Mouse (Mus musculus) CH12.LX (cell line): Measurements from ENCODE around the gene Zbtb8b. TPM values are rescaled to one million over a fixed set of nuclear protein-coding genes. Genes with fewer than 3 reads are reported as not detected.

ENCODE experiments used
- DNase-seq: peaks from one replicate; pipeline ENCODE4 v3.0.0-alpha.2; 2013; ENCODE audit errors: extremely low read depth
- H3K27ac ChIP-seq: 2 replicates; pipeline ENCODE4 v1.5.1; 2012; ENCODE audit warnings: low read depth, mild to moderate bottlenecking, control low read depth, moderate library complexity; ENCODE audit not compliant: insufficient read depth
- H3K27me3 ChIP-seq: replicated peaks from 2 replicates; pipeline ENCODE3; 2012; ENCODE audit warnings: inconsistent platforms
- H3K36me3 ChIP-seq, 2 experiments: replicated peaks in 1 of 2; 2 replicates each; pipeline versions ENCODE3 to v1.6.1; 2012; ENCODE audit warnings: inconsistent platforms in 1 of 2, low read length in 1 of 2, mild to moderate bottlenecking in 1 of 2, mixed read lengths in 1 of 2, moderate library complexity in 1 of 2; ENCODE audit not compliant: control insufficient read depth in 1 of 2, insufficient read depth in 1 of 2
- H3K4me1 ChIP-seq, 2 experiments: 2 replicates each; pipeline ENCODE4 v1.6.1; 2012; ENCODE audit warnings: inconsistent platforms in 1 of 2, moderate library complexity in 1 of 2; ENCODE audit not compliant: insufficient read depth in 2 of 2, control insufficient read depth in 1 of 2
- H3K4me2 ChIP-seq: 2 replicates; pipeline ENCODE4 v1.6.1; 2012; ENCODE audit warnings: low read depth, mild to moderate bottlenecking, control low read depth; ENCODE audit not compliant: poor library complexity, insufficient read depth, severe bottlenecking
- H3K4me3 ChIP-seq, 3 experiments: fragments of 150-350 bp in 1 of 3; sonication (generic) in 1 of 3; replicated peaks in 1 of 3; 2 replicates each; pipeline versions ENCODE3 to v1.5.1; 2011 to 2012; ENCODE audit warnings: low read depth in 2 of 3, low read length in 2 of 3, mild to moderate bottlenecking in 2 of 3, moderate library complexity in 2 of 3, control low read depth in 1 of 3, improper control_type of control experiment in 1 of 3, inconsistent platforms in 1 of 3, mixed read lengths in 1 of 3; ENCODE audit not compliant: poor library complexity in 1 of 3
- H3K79me2 ChIP-seq: replicated peaks from 2 replicates; pipeline ENCODE4 v1.6.1; 2012; ENCODE audit warnings: mild to moderate bottlenecking, moderate library complexity; ENCODE audit not compliant: control insufficient read depth, poor library complexity, insufficient read depth, severe bottlenecking; ENCODE audit errors: extremely low read depth
- H3K9ac ChIP-seq: 2 replicates; pipeline ENCODE4 v1.6.1; 2012; ENCODE audit warnings: low read depth, mild to moderate bottlenecking, control low read depth, moderate library complexity; ENCODE audit not compliant: insufficient read depth
- H3K9me3 ChIP-seq: replicated peaks from 2 replicates; pipeline ENCODE3; 2012; ENCODE audit warnings: low read length, inconsistent platforms, mixed read lengths
- BHLHE40 ChIP-seq: IDR thresholded peaks from 2 replicates; pipeline ENCODE4 v1.6.1; 2011; ENCODE audit warnings: mild to moderate bottlenecking, low read depth, low read length, improper control_type of control experiment
- ETS1 ChIP-seq: conservative IDR thresholded peaks from 2 replicates; pipeline ENCODE4 v1.6.1; 2012; ENCODE audit warnings: low read depth, mild to moderate bottlenecking, inconsistent platforms, low read length, improper control_type of control experiment, moderate library complexity
- GABPA ChIP-seq: IDR thresholded peaks from 2 replicates; pipeline ENCODE4 v1.6.1; 2012; ENCODE audit warnings: low read depth, low read length, improper control_type of control experiment, inconsistent platforms; ENCODE audit not compliant: insufficient replicate concordance
- HCFC1 ChIP-seq: IDR thresholded peaks from 2 replicates; pipeline ENCODE4 v1.6.1; 2012; ENCODE audit warnings: low read depth, mild to moderate bottlenecking, inconsistent platforms, low read length, improper control_type of control experiment
- JUN ChIP-seq: IDR thresholded peaks from 2 replicates; pipeline ENCODE4 v1.6.1; 2011; ENCODE audit warnings: low read depth, mild to moderate bottlenecking, low read length, improper control_type of control experiment, moderate library complexity; ENCODE audit not compliant: insufficient read depth
- MXI1 ChIP-seq: IDR thresholded peaks from 2 replicates; pipeline ENCODE4 v1.6.1; 2011; ENCODE audit warnings: mild to moderate bottlenecking, low read depth, low read length, improper control_type of control experiment
- NRF1 ChIP-seq: IDR thresholded peaks from 2 replicates; pipeline ENCODE4 v1.6.1; 2014; ENCODE audit warnings: low read depth, mild to moderate bottlenecking, inconsistent platforms, low read length, improper control_type of control experiment, moderate library complexity
- PAX5 ChIP-seq: IDR thresholded peaks from 2 replicates; pipeline ENCODE4 v1.6.1; 2012; ENCODE audit warnings: low read length, inconsistent platforms, mixed read lengths
- RAD21 ChIP-seq: IDR thresholded peaks from 2 replicates; pipeline ENCODE4 v1.6.1; 2011; ENCODE audit warnings: low read depth, mild to moderate bottlenecking, low read length, improper control_type of control experiment, moderate library complexity
- SIN3A ChIP-seq: IDR thresholded peaks from 2 replicates; pipeline ENCODE4 v1.6.1; 2012; ENCODE audit warnings: low read length, improper control_type of control experiment, inconsistent platforms
- TCF12 ChIP-seq: IDR thresholded peaks from 2 replicates; pipeline ENCODE4 v1.6.1; 2014; ENCODE audit warnings: low read depth, mild to moderate bottlenecking, inconsistent platforms, low read length, improper control_type of control experiment
- ZC3H11A ChIP-seq: IDR thresholded peaks from 2 replicates; pipeline ENCODE4 v1.6.1; 2012; ENCODE audit warnings: low read depth, mild to moderate bottlenecking, inconsistent platforms, low read length, improper control_type of control experiment
- ZKSCAN1 ChIP-seq: IDR thresholded peaks from 2 replicates; pipeline ENCODE4 v1.6.1; 2012; ENCODE audit warnings: low read depth, inconsistent platforms, low read length, improper control_type of control experiment, borderline replicate concordance
- ZNF384 ChIP-seq: IDR thresholded peaks from 2 replicates; pipeline ENCODE4 v1.6.1; 2012; ENCODE audit warnings: low read depth, low read length, improper control_type of control experiment, inconsistent platforms
- dilution Hi-C: fragments of 300-500 bp; cut with MboI; formaldehyde crosslinking; loops from 2 replicates; pipeline ENCODE4 v1.14.3; 2020; ENCODE audit warnings: low sequenced_read_pairs; ENCODE audit not compliant: extremely low pct_unique_long_range_greater_than_20kb, extremely low pct_ligation_motif_present
- in situ Hi-C: fragments of 300-500 bp; cut with MboI; formaldehyde crosslinking; loops from 3 replicates; pipeline ENCODE4 v1.14.3; 2019; ENCODE audit warnings: low sequenced_read_pairs, low pct_ligation_motif_present, low pct_unique_long_range_greater_than_20kb, mixed read lengths
- polyA plus RNA-seq: library from polyadenylated mRNA; unstranded; fragments of >175 nt; gene quantifications from 2 replicates; pipeline ENCODE4 v1.2.1, GENCODE M21; 2012; ENCODE audit warnings: low read depth; ENCODE audit not compliant: insufficient read length
- total RNA-seq, 2 experiments: library from RNA; depleted of rRNA; stranded (reverse); fragments of 300-350 nt in 1 of 2; fragments of >200 nt in 1 of 2; gene quantifications; 2 replicates each; pipeline ENCODE4 v1.2.3; 2012 to 2014

Gene Zbtb8b
- total and polyA plus RNA-seq, 3 experiments = 0.04 TPM; not detected in 2

GRCm38 (mm10) chr4:129463097-129464059, 22.7 kb upstream of the Zbtb8b start:
- no peak overlapping the region for H3K27ac ChIP-seq
- DNase-seq = no peak
- TF ChIP-seq PAX5 (no peak), TCF12 (no peak)
- TF ChIP-seq, all 38 proteins: peak for 0
- dilution Hi-C loops (no loop called here), in situ Hi-C loops (no loop called here)
- no peaks in the 10 kb centered on the region for H3K9me3 ChIP-seq
- no peak overlapping the region for H3K9ac ChIP-seq
- peaks cover 3 to 35% of the 10 kb centered on the region in 2 experiments for H3K4me1 ChIP-seq
- no peak overlapping the region for H3K4me3 ChIP-seq
- H3K27me3 ChIP-seq = no peaks in the 10 kb centered on the region
- peaks cover 5% of the 10 kb centered on the region for H3K79me2 ChIP-seq
- peaks cover 32 to 54% of the 10 kb centered on the region in 2 experiments for H3K36me3 ChIP-seq
- H3K4me2 ChIP-seq = no peak overlapping the region

- no peak for DNase-seq
- Histone ChIP-seq H3K4me2 (peak overlapping the region; percentile 82), H3K27me3 (no peaks in the 10 kb centered on the region), H3K9me3 (no peaks in the 10 kb centered on the region), H3K27ac (no peak overlapping the region), H3K36me3 (peaks cover 23 to 42% of the 10 kb centered on the region in 2 experiments), H3K79me2 (peaks cover 5% of the 10 kb centered on the region), H3K9ac (peak overlapping the region; percentile 83), H3K4me3 (peak overlapping the region; percentile 74 to 92 (median 81)), H3K4me1 (peaks cover 3 to 35% of the 10 kb centered on the region in 2 experiments)
- in situ Hi-C loops = no loop called here
- dilution Hi-C loops = no loop called here
- no peak for TF ChIP-seq MXI1
- TF ChIP-seq ZKSCAN1 = no peak
- no peak for TF ChIP-seq ETS1
- TF ChIP-seq BHLHE40 = no peak
- no peak for TF ChIP-seq NRF1
- TF ChIP-seq PAX5 = no peak
- TF ChIP-seq SIN3A = no peak
- TF ChIP-seq ZC3H11A = no peak
- no peak for TF ChIP-seq JUN
- no peak for TF ChIP-seq HCFC1
- no peak for TF ChIP-seq ZNF384
- no peak for TF ChIP-seq RAD21
- no peak for TF ChIP-seq GABPA
Measured at GRCm38 (mm10) chr4:129462118-129462517, 21.5 kb upstream of the Zbtb8b start.
